Comparison of ENCODE assay signal across 22 mouse cellular contexts in the genomic region with DNA sequence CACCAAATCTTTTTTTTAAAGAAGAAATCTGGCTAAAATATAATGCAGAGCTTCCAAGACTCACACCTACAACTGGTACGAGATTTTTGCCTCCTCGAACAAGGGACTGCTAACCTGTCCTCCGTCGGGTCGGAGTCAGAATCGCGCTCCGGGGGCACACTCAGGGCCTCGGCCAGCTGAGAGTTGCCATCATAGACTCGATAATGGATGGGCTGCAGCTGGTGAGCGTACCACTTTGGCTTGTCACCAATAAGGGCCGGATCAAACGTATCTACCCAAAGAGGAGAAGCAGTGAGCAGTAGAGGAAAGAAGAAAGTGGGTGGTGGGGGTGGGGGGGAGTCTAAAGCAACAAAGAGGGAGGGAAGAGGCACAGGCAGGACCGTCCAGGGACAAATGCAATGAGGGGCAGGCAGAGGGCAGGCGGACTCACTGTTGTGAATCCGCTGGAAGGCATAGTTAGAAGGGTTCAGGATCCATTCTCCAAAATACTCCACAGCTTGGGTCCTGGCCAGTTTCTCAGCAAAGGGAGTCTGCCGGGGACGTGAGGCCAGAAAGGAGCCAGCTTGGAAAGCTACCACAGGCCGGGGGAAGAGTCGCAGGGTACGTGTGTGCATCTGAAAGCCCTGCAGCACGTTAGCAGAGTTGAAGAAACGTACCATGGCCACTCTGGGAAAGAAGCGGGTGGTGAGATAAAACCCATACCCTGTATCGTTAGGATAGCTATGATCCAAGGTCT. TPM values are rescaled to one million over a fixed set of nuclear protein-coding genes. Genes with fewer than 3 reads are reported as not detected.
DNase-seq lines count a peak whose midpoint lies in the region; ATAC-seq and TF ChIP-seq lines count a peak whose summit lies in the region.
"Had no signal": no experiment of that assay in that cellular context is flagged by ENCODE, and none has a peak within 500 bp of the region (broad histone marks: within the 10 kb centered on the region; RNA-seq: fewer than 3 reads in every experiment).

No protein-coding gene starts in this region.

- peaks cover 24% of the 10 kb centered on the region for H3K36me3 ChIP-seq in lung, embryonic 15.5 days
- H3K36me3 ChIP-seq in lung, postnatal 0 days (ENCODE audit: insufficient read depth, low read length), result peaks cover 39% of the 10 kb centered on the region

- peak overlapping the region; percentile 35 for H3K27ac ChIP-seq in lung, embryonic 15.5 days
- H3K27ac ChIP-seq in lung, postnatal 0 days (ENCODE audit: low read length), result no peak overlapping the region
- H3K27ac ChIP-seq: embryonic facial prominence, embryonic 13.5 days; embryonic facial prominence, embryonic 15.5 days; forebrain, embryonic 10.5 days; forebrain, embryonic 12.5 days had no signal

- no peaks in the 10 kb centered on the region for H3K9me3 ChIP-seq in lung, embryonic 15.5 days
- no peaks in the 10 kb centered on the region for H3K9me3 ChIP-seq in lung, postnatal 0 days (ENCODE audit: low read length)
- H3K9me3 ChIP-seq: embryonic facial prominence, embryonic 13.5 days; embryonic facial prominence, embryonic 15.5 days; forebrain, embryonic 10.5 days; forebrain, embryonic 12.5 days had no signal

- intact Hi-C loops in heart, postnatal 10 days (cut with DNase I), result no loop called here

- no peaks in the 10 kb centered on the region for H3K4me1 ChIP-seq in lung, embryonic 15.5 days
- H3K4me1 ChIP-seq in lung, postnatal 0 days (ENCODE audit: insufficient read depth, low read depth, low read length), result no peaks in the 10 kb centered on the region
- H3K4me1 ChIP-seq: embryonic facial prominence, embryonic 13.5 days; embryonic facial prominence, embryonic 15.5 days; forebrain, embryonic 10.5 days; forebrain, embryonic 12.5 days had no signal

- no peak overlapping the region for H3K9ac ChIP-seq in lung, embryonic 15.5 days
- H3K9ac ChIP-seq in lung, postnatal 0 days (replicated peaks; ENCODE audit: low read depth), result no peak overlapping the region
- H3K9ac ChIP-seq: embryonic facial prominence, embryonic 13.5 days; embryonic facial prominence, embryonic 15.5 days; forebrain, embryonic 12.5 days had no signal

- H3K4me3 ChIP-seq in lung, embryonic 15.5 days, result no peak overlapping the region
- no peak overlapping the region for H3K4me3 ChIP-seq in lung, postnatal 0 days (ENCODE audit: low read depth, low read length)
- H3K4me3 ChIP-seq: embryonic facial prominence, embryonic 13.5 days; embryonic facial prominence, embryonic 15.5 days; erythroblast, embryonic 14.5 days; forebrain, embryonic 10.5 days; forebrain, embryonic 12.5 days had no signal

- no peaks in the 10 kb centered on the region for H3K27me3 ChIP-seq in lung, embryonic 15.5 days
- H3K27me3 ChIP-seq in lung, postnatal 0 days (replicated peaks; ENCODE audit: insufficient read depth, low read length), result no peaks in the 10 kb centered on the region
- H3K27me3 ChIP-seq: embryonic facial prominence, embryonic 13.5 days; embryonic facial prominence, embryonic 15.5 days; forebrain, embryonic 12.5 days had no signal

- peak overlapping the region; percentile 16; the same call in 1 of the 2 replicates for H3K4me2 ChIP-seq in lung, embryonic 15.5 days
- no peak overlapping the region for H3K4me2 ChIP-seq in lung, postnatal 0 days (replicated peaks; ENCODE audit: low read depth, low read length)
- H3K4me2 ChIP-seq: embryonic facial prominence, embryonic 13.5 days; embryonic facial prominence, embryonic 15.5 days; forebrain, embryonic 12.5 days had no signal

- peak; percentile 68; the same call in 1 of the 2 replicates for ATAC-seq in lung, embryonic 15.5 days (ENCODE audit: borderline replicate concordance, extremely low read depth, low FRiP score, low TSS enrichment)
- peak; percentile 50; the same call in 1 of the 2 replicates for ATAC-seq in lung, postnatal 0 days
- ATAC-seq: forebrain, embryonic 14.5 days had no signal

- 53% methylated on average over 25 of the region's 25 CpGs for WGBS in lung, embryonic 15.5 days
- WGBS in lung, postnatal 0 days, result 52% methylated on average over 25 of the region's 25 CpGs

- peak; percentile 7; the same call in 1 of the 2 replicates for TF ChIP-seq CTCF in lung, postnatal 0 days (IDR thresholded peaks at IDR 0.05)

- DNase-seq in lung, postnatal 36 days, result no peak
- peak; percentile 50 for DNase-seq in lung, postnatal 0 days (ENCODE audit: low spot score)
- no peak for DNase-seq in lung, postnatal 14 days
- DNase-seq in lung, postnatal 4 days, result peak; percentile 24 to 61
- no peak for DNase-seq in heart, postnatal 10 days
- DNase-seq: adrenal gland, adult 2 months; adrenal gland, postnatal 10 days; adrenal gland, postnatal 25 days; cerebellum, adult 11 months; cerebellum, adult 8-10 months; cerebellum, adult 9-11 months; cerebellum, postnatal 14 days; cerebellum, postnatal 36 days; embryo, embryonic 11 days had no signal

- no peak for TF ChIP-seq EP300 in lung, postnatal 0 days (IDR thresholded peaks at IDR 0.05)

RNA-seq across cellular contexts. Expression of a gene that starts 13.9 kb away (rescaled TPM):
- polyA plus RNA-seq in lung, embryonic 15.5 days (2015; fragmentation: Nextera tagmentation; extraction: Ambion mirVana), result 9.4 and 10.9 TPM in 2 replicates
- polyA plus RNA-seq in lung, postnatal 0 days (2015; fragmentation: Nextera tagmentation; extraction: Ambion mirVana), result 7.6 and 10.5 TPM in 2 replicates
- 1 to 10 TPM; 5.2 to 6.3 TPM for total RNA-seq in heart, postnatal 10 days (2021)

RNA-seq across cellular contexts. Expression of a gene that starts 32.9 kb away (rescaled TPM):
- 20.9 and 22.8 TPM in 2 replicates for polyA plus RNA-seq in lung, embryonic 15.5 days (2015; fragmentation: Nextera tagmentation; extraction: Ambion mirVana)
- polyA plus RNA-seq in lung, postnatal 0 days (2015; fragmentation: Nextera tagmentation; extraction: Ambion mirVana), result 31.0 and 34.4 TPM in 2 replicates
- total RNA-seq in heart, postnatal 10 days (2021), result 1 to 10 TPM; 3.9 to 7.6 TPM

RNA-seq across cellular contexts. Expression of a gene that starts 32.9 kb away (rescaled TPM):
- 27.6 and 30.6 TPM in 2 replicates for polyA plus RNA-seq in lung, embryonic 15.5 days (2015; fragmentation: Nextera tagmentation; extraction: Ambion mirVana)
- polyA plus RNA-seq in lung, postnatal 0 days (2015; fragmentation: Nextera tagmentation; extraction: Ambion mirVana), result 21.7 and 22.1 TPM in 2 replicates
- 10 to 100 TPM; 19.1 to 23.8 TPM for total RNA-seq in heart, postnatal 10 days (2021)

RNA-seq across cellular contexts. Expression of a gene that starts 51.8 kb away (rescaled TPM):
- 18.8 and 22.3 TPM in 2 replicates for polyA plus RNA-seq in lung, embryonic 15.5 days (2015; fragmentation: Nextera tagmentation; extraction: Ambion mirVana)
- polyA plus RNA-seq in lung, postnatal 0 days (2015; fragmentation: Nextera tagmentation; extraction: Ambion mirVana), result 4.7 and 6.5 TPM in 2 replicates
- total RNA-seq in heart, postnatal 10 days (2021), result 1,000 to 10,000 TPM; 1,924 to 2,166 TPM
- total RNA-seq: adrenal gland, postnatal 25 days had no signal
- polyA plus RNA-seq: adrenal gland, adult 2 months; C2C12; erythroblast, embryonic 14.5 days; forebrain, embryonic 10.5 days; forebrain, embryonic 14.5 days had no signal

Comparison
In these comparisons a context has a peak if more than half of its experiments do, and no peak if none do; other contexts are left out.
1. DNase-seq: peak in lung, postnatal 0 days (single experiment) and lung, postnatal 4 days (2 of 2); none in lung, postnatal 36 days (single experiment), lung, postnatal 14 days (single experiment) and heart, postnatal 10 days (0 of 2).